Mouse (Mus musculus): ENCODE data around the gene Phyhd1.

GRCm38 (mm10) chr2:30285416-30286181 is 19.6 kb downstream of the Phyhd1 start:
- TF ChIP-seq CTCF (IDR thresholded peaks at IDR 0.05 in 2 of 3, conservative IDR thresholded peaks at IDR 0.05 in 1 of 3; ENCODE audit: control insufficient read depth in 1 of 3, insufficient read depth in 1 of 3, low read depth in 2 of 3, low read length in 3 of 3, poor library complexity in 1 of 3, severe bottlenecking in 1 of 3) = no peak
- TF ChIP-seq HCFC1 (IDR thresholded peaks at IDR 0.05; ENCODE audit: low read depth, low read length) = no peak
- TF ChIP-seq KAT2A (conservative IDR thresholded peaks at IDR 0.05; ENCODE audit: low read depth, low read length) = no peak
- TF ChIP-seq POLR2AphosphoS2 (IDR thresholded peaks at IDR 0.05; ENCODE audit: low read length) = no peak
- TF ChIP-seq TAL1 (IDR thresholded peaks at IDR 0.05; ENCODE audit: low read length) = no peak
- TF ChIP-seq POLR2A (IDR thresholded peaks at IDR 0.05; ENCODE audit: control insufficient read depth in 1 of 2, insufficient read depth in 1 of 2, low read depth in 1 of 2, low read length in 2 of 2, poor library complexity in 1 of 2) = no peak
- TF ChIP-seq MAFK (IDR thresholded peaks at IDR 0.05; ENCODE audit: borderline replicate concordance, low read depth, low read length) = no peak

All from MEL (cell line).